Mouse (Mus musculus) T-helper 2 cell (primary cell): ENCODE measurements around the gene Eci2.
"Not testable (repeated sequence)": the region's sequence is repeated elsewhere in the genome, so short reads cannot be mapped to it uniquely, and the experiment has no call there.

ENCODE experiments used
- in situ Hi-C: fragments of 300-600 bp; cut with MboI, MseI; formaldehyde crosslinking; loops from one replicate; pipeline ENCODE4 v1.15.1; 2025; ENCODE audit warnings: high pct_unique_total_duplicates

The Eci2 gene

GRCm38 (mm10) chr13:34993085-34993484 lies 33.8 kb downstream of the Eci2 start:
- in situ Hi-C loops: no loop called here

DNA sequence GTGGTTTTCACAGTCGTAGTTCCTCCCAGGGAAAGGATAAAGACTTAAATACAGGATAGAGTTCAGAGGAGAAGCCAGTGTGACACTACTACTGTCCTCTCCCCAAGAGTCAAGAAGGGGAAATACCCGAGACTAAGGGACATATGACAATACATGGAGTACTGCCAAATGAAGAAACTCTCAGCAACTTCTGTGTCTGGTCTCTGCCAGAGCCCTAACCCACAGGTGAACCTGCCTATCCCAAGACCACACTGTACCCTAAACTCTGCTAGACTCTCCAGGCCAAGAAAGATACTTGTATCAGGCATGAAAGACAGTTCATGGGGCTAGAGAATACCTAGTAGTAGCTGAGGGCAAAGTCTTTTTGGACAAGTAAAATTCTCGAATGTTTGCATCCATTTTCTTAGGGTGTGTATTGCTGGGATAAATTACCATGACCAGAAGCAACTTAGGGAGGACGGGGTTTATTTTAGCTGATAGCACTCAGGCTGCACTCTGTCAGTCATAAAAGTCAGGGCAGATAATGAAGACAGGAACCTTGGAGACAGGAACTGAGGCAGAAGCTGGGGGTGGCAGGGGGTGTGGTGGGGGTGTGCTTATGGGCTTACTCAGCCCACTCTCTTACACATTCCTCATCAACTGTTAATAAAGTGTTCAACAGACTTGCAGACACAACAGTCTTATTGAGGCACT lies 35.2 kb downstream of the Eci2 start:
- in situ Hi-C loops: no loop called here

DNA sequence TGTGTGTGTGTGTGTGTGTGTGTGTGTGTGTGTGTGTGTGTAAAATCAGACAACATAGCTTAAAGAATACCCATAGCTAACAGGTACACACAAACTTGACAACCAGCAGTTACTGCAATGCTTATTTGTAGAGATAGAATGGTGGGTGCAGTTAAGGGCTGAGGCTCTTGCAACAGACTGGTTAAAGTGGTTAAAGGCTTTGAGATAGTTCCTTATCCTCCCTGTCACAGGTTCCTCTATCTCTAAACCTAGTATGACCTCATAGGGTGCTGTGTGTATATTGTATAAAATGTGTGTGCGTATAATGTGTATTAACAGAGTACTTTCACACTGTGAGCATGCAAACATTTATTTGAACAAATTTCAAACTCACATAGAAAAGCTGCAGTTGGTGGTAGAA lies 43.4 kb downstream of the Eci2 start:
- in situ Hi-C loops: not testable (repeated sequence)

GRCm38 (mm10) chr13:34978635-34979034 lies 48.3 kb downstream of the Eci2 start:
- in situ Hi-C loops: not testable (repeated sequence)

DNA sequence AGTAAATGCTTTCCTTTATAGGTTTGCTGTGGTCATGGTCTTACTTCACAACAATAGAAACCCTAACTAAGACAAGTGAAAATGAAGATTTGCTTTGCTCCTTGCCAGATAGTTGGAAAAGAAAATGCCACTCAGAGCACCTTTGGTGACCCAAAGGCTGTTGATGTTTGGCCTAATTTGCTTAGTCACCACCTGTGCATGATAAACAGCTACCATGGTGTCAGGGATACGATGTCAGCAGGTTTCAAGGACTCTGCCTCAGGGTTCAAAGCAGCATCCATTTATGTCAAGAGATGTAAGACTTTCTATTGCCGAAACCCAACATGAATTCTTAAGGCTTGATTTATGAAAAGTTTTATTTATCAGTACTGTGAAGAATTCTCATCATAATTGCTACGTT lies 49.5 kb downstream of the Eci2 start:
- in situ Hi-C loops: no loop called here

DNA sequence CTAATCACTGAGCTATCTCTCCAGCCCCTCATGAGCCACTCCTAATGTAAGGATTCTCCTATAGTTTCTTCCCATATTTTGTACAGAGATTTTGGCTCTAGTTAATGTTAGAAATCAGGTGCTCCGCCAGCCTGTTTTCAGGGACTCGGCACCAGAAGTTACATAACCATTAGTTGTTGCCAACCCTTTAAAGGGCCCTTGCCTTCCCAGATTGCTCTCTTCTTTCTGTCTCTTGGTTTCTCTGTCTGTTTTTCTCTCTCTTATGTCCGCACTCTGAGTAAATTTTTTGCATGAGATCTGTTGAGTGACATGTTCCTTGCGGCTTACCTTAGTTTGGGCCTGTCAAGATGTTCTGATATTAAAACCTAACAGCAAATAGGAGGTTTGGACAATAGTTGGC lies 50.8 kb downstream of the Eci2 start:
- in situ Hi-C loops: no loop called here

GRCm38 (mm10) chr13:34973770-34974169 lies 53.1 kb downstream of the Eci2 start:
- in situ Hi-C loops: no loop called here

DNA sequence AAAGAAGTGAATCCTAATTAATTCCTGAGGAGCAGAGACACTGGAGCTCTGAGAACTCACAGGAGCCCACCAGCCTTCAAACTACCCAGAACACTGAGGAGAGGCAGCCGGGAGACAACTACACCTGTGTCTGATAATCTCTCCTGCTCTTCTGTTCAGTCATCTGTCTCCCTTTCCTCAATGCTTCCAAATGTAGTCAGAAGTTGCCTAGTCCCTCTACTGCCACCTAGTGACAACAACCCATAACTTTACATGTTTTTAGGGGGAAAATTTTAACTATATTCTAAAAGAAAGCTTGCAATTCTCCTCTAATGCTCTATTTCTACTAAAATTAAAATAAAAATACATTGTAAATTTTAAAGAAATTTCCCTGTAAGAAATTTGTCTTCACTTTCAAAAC lies 53.7 kb downstream of the Eci2 start:
- in situ Hi-C loops: no loop called here

DNA sequence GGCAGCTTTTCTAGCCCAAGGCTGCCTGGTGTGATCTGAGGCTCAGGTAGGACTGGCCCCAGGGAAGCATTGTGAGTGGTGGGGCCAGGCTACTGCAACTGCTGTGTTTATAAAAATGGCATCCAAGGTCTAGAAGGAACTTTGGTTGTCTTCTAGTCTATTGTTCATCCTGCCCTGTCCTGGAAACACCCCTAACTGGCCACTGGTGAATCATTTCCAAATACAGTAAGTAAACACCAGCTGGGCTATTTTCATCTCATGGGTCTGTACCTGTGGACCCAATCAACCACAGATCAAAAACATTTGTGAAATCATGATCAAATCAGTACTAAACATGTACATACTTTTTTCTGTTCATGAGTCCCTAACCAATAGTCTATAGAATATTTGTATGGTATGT lies 54.4 kb downstream of the Eci2 start:
- in situ Hi-C loops: not testable (repeated sequence)

DNA sequence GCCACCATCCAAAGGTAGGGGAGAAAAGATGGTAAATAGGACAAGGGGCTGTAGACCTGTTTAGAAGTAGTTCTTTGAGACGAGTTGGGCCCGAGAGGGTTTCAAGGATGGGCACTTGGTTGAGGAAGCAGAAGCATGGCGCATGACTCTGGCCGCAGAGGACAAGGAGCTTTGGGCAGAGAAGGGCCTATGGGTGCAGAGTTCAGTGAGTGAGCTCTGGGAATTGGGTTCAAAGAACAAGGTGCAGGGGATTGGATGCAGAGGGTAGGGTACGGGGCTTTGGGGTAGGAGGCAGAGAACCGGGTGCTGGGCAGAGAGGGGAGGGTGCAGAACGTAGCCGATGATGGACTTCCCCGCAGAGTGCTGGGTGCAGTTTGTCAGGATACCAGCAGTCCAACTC lies 61.2 kb downstream of the Eci2 start:
- in situ Hi-C loops: not testable (repeated sequence)

- in situ Hi-C loops: no loop called here
Measured at GRCm38 (mm10) chr13:34964866-34965265, 62.0 kb downstream of the Eci2 start.

DNA sequence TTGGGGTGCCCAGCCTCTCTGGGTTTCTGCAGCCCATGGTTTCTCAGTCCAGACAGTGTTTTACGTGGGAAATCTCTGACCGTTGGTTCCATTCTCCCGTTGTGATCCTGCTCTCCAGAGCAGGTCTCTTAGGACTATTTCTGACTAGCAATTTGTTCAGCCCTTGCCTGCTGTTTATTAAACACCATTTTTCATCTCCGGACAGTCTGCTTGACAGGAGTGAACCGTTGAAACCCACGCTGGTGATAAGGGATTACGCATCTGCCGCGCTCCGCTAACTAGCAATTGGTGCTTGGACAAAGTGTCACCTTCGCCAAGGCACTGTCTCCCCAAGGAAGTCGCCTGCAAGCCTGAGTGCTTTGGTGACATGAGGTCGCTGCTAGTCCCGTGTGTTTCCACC lies 62.5 kb downstream of the Eci2 start:
- in situ Hi-C loops: no loop called here

- in situ Hi-C loops: no loop called here
Measured at GRCm38 (mm10) chr13:34963511-34964397, 63.1 kb downstream of the Eci2 start, which contains the start of gene Eci3. TSS of gene Eci3 (minus strand) at chr13:34963810.

GRCm38 (mm10) chr13:34960996-34961770 lies 65.7 kb downstream of the Eci2 start:
- in situ Hi-C loops: no loop called here

- in situ Hi-C loops: not testable (repeated sequence)
Measured at GRCm38 (mm10) chr13:34958158-34958557, 68.7 kb downstream of the Eci2 start.

DNA sequence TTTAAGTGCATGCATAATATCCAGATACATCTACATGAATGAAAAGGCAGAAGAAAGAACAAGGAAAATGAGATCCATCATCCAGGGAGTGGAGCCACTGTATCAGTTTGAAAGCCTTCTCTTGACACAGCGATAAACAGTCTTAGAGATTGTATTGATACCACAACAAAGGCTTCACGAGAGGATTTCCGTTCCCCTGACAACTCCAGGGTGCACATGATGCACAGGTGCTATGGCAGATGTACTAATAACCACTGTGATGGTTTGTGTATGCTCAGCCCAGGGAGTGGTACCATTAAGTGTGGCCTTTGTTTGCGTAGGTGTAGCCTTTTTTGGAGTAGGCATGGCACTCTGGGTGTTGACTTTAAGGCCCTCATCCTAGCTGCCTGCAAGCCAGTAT lies 70.0 kb downstream of the Eci2 start:
- in situ Hi-C loops: no loop called here

DNA sequence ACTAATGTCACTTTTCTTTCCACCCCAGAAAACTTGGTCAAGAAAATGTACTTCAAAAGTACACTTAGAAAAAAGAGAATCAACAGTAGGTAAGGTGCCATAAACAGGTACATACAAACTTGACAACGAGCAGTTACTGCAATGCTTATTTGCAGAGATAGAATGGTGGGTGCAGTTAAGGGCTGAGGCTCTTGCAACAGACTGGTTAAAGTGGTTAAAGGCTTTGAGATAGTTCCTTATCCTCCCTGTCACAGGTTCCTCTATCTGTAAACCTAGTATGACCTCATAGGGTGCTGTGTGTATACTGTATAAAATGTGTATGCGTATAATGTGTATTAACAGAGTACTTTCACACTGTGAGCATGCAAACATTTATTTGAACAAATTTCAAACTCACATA lies 75.5 kb downstream of the Eci2 start:
- in situ Hi-C loops: not testable (repeated sequence)

- in situ Hi-C loops: no loop called here
Measured at GRCm38 (mm10) chr13:34942370-34942769, 84.5 kb downstream of the Eci2 start.

DNA sequence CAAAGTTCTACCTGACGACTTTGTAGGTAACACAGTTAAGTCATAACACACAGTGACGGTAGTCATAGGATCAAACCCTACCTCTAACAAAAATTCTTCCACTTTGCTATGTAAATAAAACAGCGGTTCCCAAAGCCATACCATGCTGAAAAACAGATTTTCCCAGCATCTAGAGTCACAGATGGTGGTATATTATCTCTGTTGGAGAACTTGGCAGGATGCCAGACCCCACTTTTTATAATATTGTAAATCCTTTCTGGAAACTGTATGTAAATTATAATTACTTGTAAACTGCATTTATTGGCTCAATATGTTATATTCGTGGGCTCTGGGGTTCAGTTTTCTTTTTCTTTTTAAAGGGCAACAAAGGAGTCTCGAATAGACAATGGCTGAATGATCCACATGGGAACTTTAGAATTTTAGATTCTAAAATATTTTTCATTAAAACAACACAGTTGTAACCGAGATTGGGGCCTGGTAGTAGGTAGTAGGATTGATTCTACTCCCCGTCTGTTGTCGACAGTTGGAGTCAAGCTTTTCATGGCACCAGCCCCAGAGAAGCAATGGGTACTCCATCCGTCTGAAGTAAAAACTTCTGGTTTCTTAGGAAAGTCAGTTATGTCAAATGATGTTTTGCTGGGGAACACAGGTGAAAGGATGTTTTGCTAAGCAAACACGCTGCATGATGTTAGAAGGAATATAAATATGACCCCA lies 91.8 kb downstream of the Eci2 start:
- in situ Hi-C loops: no loop called here
